ENCODE assay signal across 13 mouse cellular contexts in the genomic region with DNA sequence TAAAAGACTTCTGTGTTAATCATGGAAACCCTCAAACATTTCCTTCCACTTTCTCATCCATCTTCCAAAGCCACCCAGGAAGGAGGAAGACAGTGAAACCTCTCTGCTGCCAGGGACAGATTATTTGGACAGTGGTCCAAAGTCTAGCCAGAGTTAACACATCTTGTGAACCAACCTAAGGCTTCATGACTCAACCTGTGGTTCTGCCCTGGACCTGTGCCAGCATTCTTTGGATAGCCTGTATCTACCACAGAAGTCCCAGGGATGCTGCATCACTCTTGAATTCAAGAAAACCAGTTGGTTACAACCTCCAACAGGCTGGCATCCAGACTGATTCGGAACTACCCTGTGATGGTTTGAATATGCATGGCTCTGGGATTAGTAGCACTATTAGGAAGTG. TPM values are rescaled to one million over a fixed set of nuclear protein-coding genes. Genes with fewer than 3 reads are reported as not detected.
DNase-seq lines count a peak whose midpoint lies in the region; ATAC-seq and TF ChIP-seq lines count a peak whose summit lies in the region.
"Had no signal": no experiment of that assay in that cellular context is flagged by ENCODE, and none has a peak within 500 bp of the region (broad histone marks: within the 10 kb centered on the region; RNA-seq: fewer than 3 reads in every experiment).

No protein-coding gene starts in this region.

- H3K27ac ChIP-seq in kidney, embryonic 16.5 days (ENCODE audit: low read length), result no peak overlapping the region
- H3K27ac ChIP-seq in MEL (ENCODE audit: control insufficient read depth, low read depth, low read length), result no peak overlapping the region
- H3K27ac ChIP-seq: heart, embryonic 13.5 days had no signal

- TF ChIP-seq POLR2A in MEL (IDR thresholded peaks at IDR 0.05; ENCODE audit: control insufficient read depth in 1 of 2, insufficient read depth in 1 of 2, low read depth in 1 of 2, low read length in 2 of 2, poor library complexity in 1 of 2), result no peak

- WGBS in kidney, embryonic 16.5 days, result 89% methylated on average over 1 of the region's 1 CpGs

- TF ChIP-seq CTCF in MEL (IDR thresholded peaks at IDR 0.05 in 2 of 3, conservative IDR thresholded peaks at IDR 0.05 in 1 of 3; ENCODE audit: control insufficient read depth in 1 of 3, insufficient read depth in 1 of 3, low read depth in 2 of 3, low read length in 3 of 3, poor library complexity in 1 of 3, severe bottlenecking in 1 of 3), result no peak

- no peaks in the 10 kb centered on the region for H3K36me3 ChIP-seq in kidney, embryonic 16.5 days (ENCODE audit: insufficient read depth, low read length)
- H3K36me3 ChIP-seq in MEL (ENCODE audit: control insufficient read depth in 1 of 2, insufficient read depth in 2 of 2, low read length in 2 of 2), result no peaks in the 10 kb centered on the region
- H3K36me3 ChIP-seq: heart, embryonic 13.5 days had no signal

- DNase-seq in kidney, postnatal 10 days, result peak; percentile 54
- DNase-seq in 3T3-L1 (ENCODE audit: low read depth, low spot score) (peak; percentile 99), MEL (ENCODE audit: low read depth, low spot score) (peak; percentile 79)
- DNase-seq in kidney, postnatal 36 days, result peak; percentile 25 to 49
- DNase-seq in left cerebral cortex, postnatal 25 days (ENCODE audit: low spot score in 2 of 2), result no peak
- DNase-seq in embryo, embryonic 10.5 days (ENCODE audit: low spot score), result no peak
- DNase-seq: cerebellum, adult 11 months; gastrocnemius, postnatal 25 days; lung, adult 2 months had no signal

- no peak for TF ChIP-seq RAD21 in MEL (IDR thresholded peaks at IDR 0.05; ENCODE audit: low read depth, low read length)

- intact Hi-C loops in left cerebral cortex, postnatal 25 days (cut with DNase I), result no loop called here

- H3K4me3 ChIP-seq in kidney, embryonic 16.5 days (ENCODE audit: low read length), result no peak overlapping the region
- no peak overlapping the region for H3K4me3 ChIP-seq in MEL (ENCODE audit: control insufficient read depth in 1 of 2, insufficient read depth in 1 of 2, low read depth in 2 of 2, low read length in 2 of 2)
- H3K4me3 ChIP-seq: erythroblast, embryonic 14.5 days; heart, embryonic 13.5 days; megakaryocyte, embryonic 14.5 days had no signal

- no peaks in the 10 kb centered on the region for H3K27me3 ChIP-seq in kidney, embryonic 16.5 days (ENCODE audit: insufficient read depth, low read length)
- no peaks in the 10 kb centered on the region for H3K27me3 ChIP-seq in MEL (ENCODE audit: control insufficient read depth in 1 of 2, insufficient read depth in 2 of 2, low read length in 2 of 2)
- H3K27me3 ChIP-seq: heart, embryonic 13.5 days; megakaryocyte, embryonic 14.5 days had no signal

- H3K4me2 ChIP-seq in kidney, embryonic 16.5 days (replicated peaks; ENCODE audit: low read depth, low read length), result no peak overlapping the region
- H3K4me2 ChIP-seq: heart, embryonic 13.5 days had no signal

- no peak overlapping the region for H3K9ac ChIP-seq in kidney, embryonic 16.5 days (replicated peaks; ENCODE audit: low read length)
- no peak overlapping the region for H3K9ac ChIP-seq in MEL (ENCODE audit: control insufficient read depth, low read depth, low read length, poor library complexity, severe bottlenecking)
- H3K9ac ChIP-seq: heart, embryonic 13.5 days had no signal

- no peaks in the 10 kb centered on the region for H3K79me2 ChIP-seq in MEL (ENCODE audit: control insufficient read depth, insufficient read depth, low read length, poor library complexity)

- no peaks in the 10 kb centered on the region for H3K9me3 ChIP-seq in kidney, embryonic 16.5 days (ENCODE audit: low read length)
- H3K9me3 ChIP-seq in MEL (replicated peaks; ENCODE audit: insufficient read depth, low read length), result no peaks in the 10 kb centered on the region
- H3K9me3 ChIP-seq: heart, embryonic 13.5 days; megakaryocyte, embryonic 14.5 days had no signal

- H3K4me1 ChIP-seq in kidney, embryonic 16.5 days (ENCODE audit: insufficient read depth, low read length), result no peaks in the 10 kb centered on the region
- peaks cover 0 to 4% of the 10 kb centered on the region in 2 experiments; a peak in 1 of 4 replicates for H3K4me1 ChIP-seq in MEL (ENCODE audit: control insufficient read depth in 1 of 2, insufficient read depth in 2 of 2, low read length in 2 of 2)

- no peak for ATAC-seq in kidney, embryonic 16.5 days (ENCODE audit: low FRiP score, low TSS enrichment)

- TF ChIP-seq EP300 in MEL (IDR thresholded peaks at IDR 0.05; ENCODE audit: low read depth in 1 of 2, low read length in 2 of 2), result no peak

TF ChIP-seq in MEL, 35 proteins besides CTCF, POLR2A, EP300 and RAD21:
- TF ChIP-seq RCOR1 (IDR thresholded peaks at IDR 0.05; ENCODE audit: low read depth, low read length), result no peak
- no peak for TF ChIP-seq ZKSCAN1 (IDR thresholded peaks at IDR 0.05; ENCODE audit: low read depth, low read length)
- TF ChIP-seq MYC (IDR thresholded peaks at IDR 0.05; ENCODE audit: low read depth, low read length), result no peak
- TF ChIP-seq BHLHE40 (IDR thresholded peaks at IDR 0.05; ENCODE audit: borderline replicate concordance, low read depth, low read length), result no peak
- TF ChIP-seq POLR2AphosphoS5 (IDR thresholded peaks at IDR 0.05; ENCODE audit: borderline replicate concordance, low read depth, low read length), result no peak
- TF ChIP-seq TBP (IDR thresholded peaks at IDR 0.05; ENCODE audit: low read depth, low read length), result no peak
- TF ChIP-seq NELFE (IDR thresholded peaks at IDR 0.05; ENCODE audit: low read depth, low read length), result no peak
- TF ChIP-seq ZMIZ1 (IDR thresholded peaks at IDR 0.05; ENCODE audit: low read depth, low read length), result no peak
- TF ChIP-seq CHD2 (IDR thresholded peaks at IDR 0.05; ENCODE audit: low read length), result no peak
- TF ChIP-seq UBTF (IDR thresholded peaks at IDR 0.05; ENCODE audit: borderline replicate concordance, insufficient read depth, low read depth, low read length), result no peak
- TF ChIP-seq ZC3H11A (IDR thresholded peaks at IDR 0.05; ENCODE audit: low read depth, low read length), result no peak

RNA-seq across cellular contexts. Expression of gene Atp2b4, which starts 21.8 kb away (rescaled TPM):
- polyA plus RNA-seq in kidney, embryonic 16.5 days (2015; fragmentation: Nextera tagmentation; extraction: Ambion mirVana), result 7.6 and 8.2 TPM in 2 replicates
- total RNA-seq in MEL (2012; rRNA removed), result 21.1 and 22.9 TPM in 2 replicates
- 10 to 100 TPM in 1 of 2 experiments, not detected in 1; 18.8 TPM for polyA plus RNA-seq in MEL (2012; ENCODE audit: insufficient read depth in 1 of 2, insufficient read length in 2 of 2, low read depth in 1 of 2, low replicate concordance in 2 of 2, missing spikeins in 1 of 2)
- 100 to 1,000 TPM; 201 to 257 TPM for total RNA-seq in left cerebral cortex, postnatal 25 days (2021)

Comparison
In these comparisons a context has a peak if more than half of its experiments do, and no peak if none do; other contexts are left out.
1. DNase-seq: peak in kidney, postnatal 10 days (single experiment), 3T3-L1 (single experiment), MEL (single experiment) and kidney, postnatal 36 days (2 of 2); none in left cerebral cortex, postnatal 25 days (0 of 2) and embryo, embryonic 10.5 days (single experiment).